Mouse (Mus musculus) embryonic facial prominence, embryonic 12.5 days (tissue): ENCODE results near the gene Ipo11. TPM values are rescaled to one million over a fixed set of nuclear protein-coding genes. Genes with fewer than 3 reads are reported as not detected.
A peak's percentile ranks its signal among the peaks of the same experiment; 100 is the strongest.
"Not testable (repeated sequence)": the region's sequence is repeated elsewhere in the genome, so short reads cannot be mapped to it uniquely, and the experiment has no call there.

Source experiments
- ATAC-seq: fragments of 200-750 bp; cut with Nextera tagmentation; 2 replicates; pipeline ENCODE4 v1.8.0; 2017; ENCODE audit not compliant: insufficient number of reproducible peaks, insufficient read depth, low FRiP score, low TSS enrichment
- H3K27ac ChIP-seq: fragments of 300-500 bp; sonication (generic); 2 replicates; pipeline ENCODE4 v1.5.1; 2016; ENCODE audit warnings: mild to moderate bottlenecking
- H3K27me3 ChIP-seq: fragments of 300-500 bp; sonication (generic); 2 replicates; pipeline ENCODE4 v1.6.1; 2016; ENCODE audit warnings: mild to moderate bottlenecking, moderate library complexity
- H3K36me3 ChIP-seq: fragments of 300-500 bp; sonication (generic); 2 replicates; pipeline ENCODE4 v1.6.1; 2016; ENCODE audit warnings: mild to moderate bottlenecking
- H3K4me1 ChIP-seq: fragments of 300-500 bp; sonication (generic); 2 replicates; pipeline ENCODE4 v1.6.1; 2016
- H3K4me2 ChIP-seq: fragments of 300-500 bp; sonication (generic); replicated peaks from 2 replicates; pipeline ENCODE4 v1.6.1; 2016; ENCODE audit warnings: mild to moderate bottlenecking, moderate library complexity
- H3K4me3 ChIP-seq: fragments of 300-500 bp; sonication (generic); 2 replicates; pipeline ENCODE4 v1.5.1; 2016; ENCODE audit warnings: mild to moderate bottlenecking
- H3K9ac ChIP-seq: fragments of 300-500 bp; sonication (generic); 2 replicates; pipeline ENCODE4 v1.6.1; 2016; ENCODE audit warnings: mild to moderate bottlenecking, moderate library complexity
- H3K9me3 ChIP-seq: fragments of 300-500 bp; sonication (generic); 2 replicates; pipeline ENCODE4 v1.6.1; 2016; ENCODE audit warnings: mild to moderate bottlenecking, moderate library complexity
- WGBS: fragments of 180-500 bp; shearing (Covaris S2); methylation state at CpG from one replicate; pipeline ENCODE4 v1.1.7; 2016; 5-methylcytosine and 5-hydroxymethylcytosine counted together
- polyA plus RNA-seq: library from polyadenylated mRNA; unstranded; fragments of >200 nt; fragmentation: Nextera tagmentation; extraction: Ambion mirVana; gene quantifications from 2 replicates; pipeline ENCODE4 v1.2.1, GENCODE M21; 2016

The Ipo11 gene
- polyA plus RNA-seq, 1 experiment from 2014 or later: 59.6 TPM

GRCm38 (mm10) chr13:106937138-106937472, 347 bp upstream of the Ipo11 start:
- H3K27me3 ChIP-seq: no peaks in the 10 kb centered on the region
- H3K4me1 ChIP-seq: no peaks in the 10 kb centered on the region
- H3K27ac ChIP-seq: no peak overlapping the region
- no peaks in the 10 kb centered on the region for H3K36me3 ChIP-seq
- H3K4me2 ChIP-seq: peak overlapping the region; percentile 42
- ATAC-seq: 0 out of 2 replicates have a peak, but pooled peaks have one; percentile 5
- H3K9me3 ChIP-seq: no peaks in the 10 kb centered on the region
- H3K4me3 ChIP-seq: peak overlapping the region; percentile 99
- WGBS: 27% methylated on average over 7 of the region's 7 CpGs
- H3K9ac ChIP-seq: no peak overlapping the region

- 11% methylated on average over 9 of the region's 9 CpGs for WGBS
- H3K36me3 ChIP-seq: no peaks in the 10 kb centered on the region
- H3K4me1 ChIP-seq: no peaks in the 10 kb centered on the region
- H3K27ac ChIP-seq: no peak overlapping the region
- no peaks in the 10 kb centered on the region for H3K27me3 ChIP-seq
- H3K4me3 ChIP-seq: peak overlapping the region; percentile 99
- no peaks in the 10 kb centered on the region for H3K9me3 ChIP-seq
- ATAC-seq: no peak
- H3K9ac ChIP-seq: peak overlapping the region; percentile 89
- H3K4me2 ChIP-seq: peak overlapping the region; percentile 62
These were observed 895 bp downstream of the Ipo11 start for GRCm38 (mm10) chr13:106935871-106936255.

- Histone ChIP-seq H3K4me3 (no peak overlapping the region), H3K27me3 (no peaks in the 10 kb centered on the region), H3K36me3 (peaks cover 4% of the 10 kb centered on the region; the same call in 1 of the 2 replicates), H3K9ac (no peak overlapping the region), H3K27ac (no peak overlapping the region), H3K4me2 (no peak overlapping the region), H3K9me3 (peaks cover 5% of the 10 kb centered on the region), H3K4me1 (no peaks in the 10 kb centered on the region)
- no peak for ATAC-seq
- WGBS: 95% methylated on average over 2 of the region's 2 CpGs
These were observed 7.6 kb downstream of the Ipo11 start for GRCm38 (mm10) chr13:106929201-106929600.

- 97% methylated on average over 4 of the region's 4 CpGs for WGBS
These were observed 8.5 kb downstream of the Ipo11 start for GRCm38 (mm10) chr13:106928296-106928695.

GRCm38 (mm10) chr13:106925921-106926320, 10.8 kb downstream of the Ipo11 start:
- not testable (repeated sequence) for ATAC-seq, H3K4me2 ChIP-seq, H3K4me1 ChIP-seq, H3K27ac ChIP-seq, H3K9me3 ChIP-seq, H3K4me3 ChIP-seq, H3K9ac ChIP-seq, H3K27me3 ChIP-seq
- WGBS: 93% methylated on average over 3 of the region's 3 CpGs
- peaks cover 15% of the 10 kb centered on the region for H3K36me3 ChIP-seq

More at GRCm38 (mm10) chr13:106928296-106928695, 8.5 kb downstream of the Ipo11 start:
- H3K9me3 ChIP-seq: peaks cover 5% of the 10 kb centered on the region
- H3K36me3 ChIP-seq: peaks cover 8% of the 10 kb centered on the region; the same call in 1 of the 2 replicates
- no peaks in the 10 kb centered on the region for H3K27me3 ChIP-seq
- H3K27ac ChIP-seq: no peak overlapping the region
- no peak overlapping the region for H3K4me3 ChIP-seq
- no peaks in the 10 kb centered on the region for H3K4me1 ChIP-seq
- H3K4me2 ChIP-seq: no peak overlapping the region
- no peak overlapping the region for H3K9ac ChIP-seq
- ATAC-seq: no peak

- H3K4me1 ChIP-seq: no peaks in the 10 kb centered on the region
- H3K36me3 ChIP-seq: peaks cover 19% of the 10 kb centered on the region
- ATAC-seq: no peak
- H3K27me3 ChIP-seq: no peaks in the 10 kb centered on the region
- 88% methylated on average over 7 of the region's 7 CpGs for WGBS
- no peak overlapping the region for H3K9ac ChIP-seq
- no peak overlapping the region for H3K27ac ChIP-seq
- H3K4me3 ChIP-seq: no peak overlapping the region
- H3K9me3 ChIP-seq: no peaks in the 10 kb centered on the region
- H3K4me2 ChIP-seq: no peak overlapping the region
These were observed 18.3 kb downstream of the Ipo11 start for GRCm38 (mm10) chr13:106918322-106919050.

- H3K27ac ChIP-seq: no peak overlapping the region
- no peaks in the 10 kb centered on the region for H3K27me3 ChIP-seq
- H3K36me3 ChIP-seq: peaks cover 22% of the 10 kb centered on the region
- H3K4me2 ChIP-seq: no peak overlapping the region
- 88% methylated on average over 3 of the region's 3 CpGs for WGBS
- ATAC-seq: no peak
- no peak overlapping the region for H3K4me3 ChIP-seq
- H3K4me1 ChIP-seq: no peaks in the 10 kb centered on the region
- H3K9me3 ChIP-seq: no peaks in the 10 kb centered on the region
- no peak overlapping the region for H3K9ac ChIP-seq
These were observed 23.5 kb downstream of the Ipo11 start for GRCm38 (mm10) chr13:106913125-106913736.

GRCm38 (mm10) chr13:106910096-106910495, 26.7 kb downstream of the Ipo11 start:
- no peaks in the 10 kb centered on the region for H3K4me1 ChIP-seq
- 96% methylated on average over 10 of the region's 10 CpGs for WGBS
- no peak overlapping the region for H3K4me3 ChIP-seq
- no peaks in the 10 kb centered on the region for H3K27me3 ChIP-seq
- H3K9me3 ChIP-seq: no peaks in the 10 kb centered on the region
- no peak for ATAC-seq
- H3K9ac ChIP-seq: no peak overlapping the region
- H3K4me2 ChIP-seq: no peak overlapping the region
- peaks cover 46% of the 10 kb centered on the region for H3K36me3 ChIP-seq
- no peak overlapping the region for H3K27ac ChIP-seq

- H3K27me3 ChIP-seq: no peaks in the 10 kb centered on the region
These were observed 29.5 kb downstream of the Ipo11 start for GRCm38 (mm10) chr13:106907273-106907672.

GRCm38 (mm10) chr13:106905154-106905553, 31.6 kb downstream of the Ipo11 start:
- 85% methylated on average over 6 of the region's 6 CpGs for WGBS
- not testable (repeated sequence) for H3K4me3 ChIP-seq, H3K27me3 ChIP-seq, H3K27ac ChIP-seq, ATAC-seq, H3K4me1 ChIP-seq, H3K4me2 ChIP-seq, H3K9me3 ChIP-seq, H3K9ac ChIP-seq
- H3K36me3 ChIP-seq: peaks cover 44% of the 10 kb centered on the region

More at GRCm38 (mm10) chr13:106907273-106907672, 29.5 kb downstream of the Ipo11 start:
- no peak overlapping the region for H3K9ac ChIP-seq
- ATAC-seq: no peak
- no peak overlapping the region for H3K27ac ChIP-seq
- no peak overlapping the region for H3K4me2 ChIP-seq
- peaks cover 50% of the 10 kb centered on the region for H3K36me3 ChIP-seq
- no peaks in the 10 kb centered on the region for H3K9me3 ChIP-seq
- WGBS: 92% methylated on average over 4 of the region's 4 CpGs
- H3K4me3 ChIP-seq: no peak overlapping the region
- no peaks in the 10 kb centered on the region for H3K4me1 ChIP-seq

- 96% methylated on average over 3 of the region's 3 CpGs for WGBS
- Histone ChIP-seq H3K4me2 (no peak overlapping the region), H3K4me1 (no peaks in the 10 kb centered on the region), H3K9ac (no peak overlapping the region), H3K9me3 (no peaks in the 10 kb centered on the region), H3K27ac (no peak overlapping the region), H3K27me3 (no peaks in the 10 kb centered on the region), H3K36me3 (peaks cover 43% of the 10 kb centered on the region), H3K4me3 (no peak overlapping the region)
- ATAC-seq: no peak
These were observed 32.1 kb downstream of the Ipo11 start for GRCm38 (mm10) chr13:106904637-106905036.

- H3K9me3 ChIP-seq: no peaks in the 10 kb centered on the region
- peaks cover 32% of the 10 kb centered on the region for H3K36me3 ChIP-seq
- no peak overlapping the region for H3K4me3 ChIP-seq
- H3K27me3 ChIP-seq: no peaks in the 10 kb centered on the region
- H3K9ac ChIP-seq: no peak overlapping the region
- ATAC-seq: no peak
- no peak overlapping the region for H3K27ac ChIP-seq
- 95% methylated on average over 2 of the region's 2 CpGs for WGBS
- H3K4me2 ChIP-seq: no peak overlapping the region
- H3K4me1 ChIP-seq: no peaks in the 10 kb centered on the region
These were observed 42.5 kb downstream of the Ipo11 start for GRCm38 (mm10) chr13:106894284-106894683.
